Mouse (Mus musculus): ENCODE results near the gene Extl1. TPM values are rescaled to one million over a fixed set of nuclear protein-coding genes. Genes with fewer than 3 reads are reported as not detected.

Extl1 gene
- polyA plus RNA-seq, 1 experiment from 2014 or later: 1.6 TPM

DNA sequence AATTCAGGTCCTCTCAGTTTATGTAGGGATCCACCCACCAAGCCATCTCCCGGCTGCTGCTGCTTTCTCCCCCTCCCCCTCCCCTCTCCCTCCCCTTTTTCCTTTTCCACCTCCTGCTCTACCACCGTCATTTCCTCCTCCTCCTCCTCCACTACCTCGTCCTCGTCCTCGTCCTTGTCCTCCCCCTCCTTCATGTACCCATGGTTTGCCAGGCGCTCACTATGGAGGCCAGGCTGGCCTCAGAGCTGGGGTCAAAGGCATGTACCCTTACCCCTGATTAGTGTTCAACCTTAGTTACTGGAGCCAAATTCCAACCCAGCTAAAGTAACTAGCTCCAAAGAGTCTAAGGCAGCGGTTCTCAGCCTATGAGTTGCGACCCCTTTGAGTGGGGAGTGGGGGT is 55.5 kb downstream of the Extl1 start:
- Histone ChIP-seq H3K36me3 (ENCODE audit: control insufficient read depth, insufficient read depth, low read length) (no peaks in the 10 kb centered on the region), H3K4me1 (ENCODE audit: control insufficient read depth, insufficient read depth, low read length) (peaks cover 7% of the 10 kb centered on the region; the same call in 1 of the 2 replicates), H3K4me3 (ENCODE audit: low read length) (no peak overlapping the region), H3K9me3 (ENCODE audit: control insufficient read depth, low read length) (no peaks in the 10 kb centered on the region), H3K4me2 (ENCODE audit: low read depth, low read length) (peak overlapping the region; percentile 9; the same call in 1 of the 2 replicates), H3K27me3 (replicated peaks; ENCODE audit: control insufficient read depth, insufficient read depth, low read length) (no peaks in the 10 kb centered on the region), H3K27ac (ENCODE audit: low read length) (peak overlapping the region; percentile 81; the same call in 1 of the 2 replicates), H3K9ac (ENCODE audit: low read depth, low read length) (0 out of 2 replicates have a peak overlapping the region, but pooled peaks have one; percentile 47)
- 55% methylated on average over 8 of the region's 8 CpGs for WGBS
- no peak; the same call in 1 of the 2 replicates for ATAC-seq

DNA sequence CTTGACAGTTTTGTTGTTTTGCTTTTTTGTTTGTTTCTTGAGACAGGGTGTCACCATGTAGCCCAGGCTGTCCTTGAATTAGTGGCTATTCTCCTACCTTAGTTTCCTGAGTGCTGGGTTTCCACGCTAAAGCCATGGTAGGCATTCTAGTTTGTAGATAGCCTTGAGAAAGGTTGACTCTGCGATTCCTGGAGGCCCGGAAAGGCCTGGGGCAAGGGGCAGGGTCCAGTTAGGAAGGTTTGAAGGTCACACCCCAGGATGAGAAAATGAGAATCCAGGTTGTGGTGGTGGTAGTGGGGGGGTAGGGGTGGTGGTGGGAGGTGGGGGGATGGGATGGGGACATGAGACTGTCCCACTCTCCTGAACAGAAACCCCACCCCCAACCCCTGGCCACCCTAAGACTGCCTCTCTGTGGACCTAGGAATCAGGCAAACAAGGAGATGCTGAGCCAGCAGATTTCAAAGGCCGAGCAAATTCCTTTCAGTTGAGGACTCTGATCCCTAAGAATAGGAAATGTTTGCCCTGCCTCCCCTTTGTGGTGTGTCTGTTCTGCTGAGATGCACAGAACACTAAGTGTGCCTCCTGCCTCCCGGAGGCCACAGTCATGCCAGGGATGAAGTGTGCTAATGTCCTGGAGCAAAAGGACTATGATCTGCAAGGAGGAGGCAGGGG is 56.7 kb downstream of the Extl1 start:
- Histone ChIP-seq H3K36me3 (ENCODE audit: control insufficient read depth, insufficient read depth, low read length) (no peaks in the 10 kb centered on the region), H3K9me3 (ENCODE audit: control insufficient read depth, low read length) (no peaks in the 10 kb centered on the region), H3K4me3 (ENCODE audit: low read length) (no peak overlapping the region), H3K27ac (ENCODE audit: low read length) (peak overlapping the region; percentile 81), H3K9ac (ENCODE audit: low read depth, low read length) (peak overlapping the region; percentile 41), H3K27me3 (replicated peaks; ENCODE audit: control insufficient read depth, insufficient read depth, low read length) (no peaks in the 10 kb centered on the region), H3K4me1 (ENCODE audit: control insufficient read depth, insufficient read depth, low read length) (peaks cover 7% of the 10 kb centered on the region; the same call in 1 of the 2 replicates), H3K4me2 (ENCODE audit: low read depth, low read length) (no peak overlapping the region; the same call in 1 of the 2 replicates)
- 49% methylated on average over 5 of the region's 5 CpGs for WGBS
- ATAC-seq: peak; percentile 88

DNA sequence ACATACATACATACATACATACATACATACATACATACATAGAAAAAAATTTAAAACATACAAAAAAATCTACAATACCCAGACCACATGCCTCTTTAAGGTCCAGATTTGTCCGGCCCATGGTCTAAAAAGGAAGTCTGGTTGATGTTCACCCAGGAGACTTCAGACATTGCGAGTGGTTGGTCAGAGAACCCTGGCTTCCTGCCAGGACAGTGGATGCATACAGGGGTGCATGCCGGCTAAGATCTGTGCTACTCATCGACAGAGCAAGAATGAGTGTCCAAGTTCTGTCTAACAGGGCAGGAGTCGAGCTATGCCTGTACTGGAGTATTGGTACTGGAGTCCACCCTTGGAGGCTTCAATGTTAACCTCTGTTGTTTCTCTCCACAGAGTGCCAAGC is 59.0 kb downstream of the Extl1 start:
- no peak for ATAC-seq
- WGBS: 41% methylated on average over 5 of the region's 5 CpGs

DNA sequence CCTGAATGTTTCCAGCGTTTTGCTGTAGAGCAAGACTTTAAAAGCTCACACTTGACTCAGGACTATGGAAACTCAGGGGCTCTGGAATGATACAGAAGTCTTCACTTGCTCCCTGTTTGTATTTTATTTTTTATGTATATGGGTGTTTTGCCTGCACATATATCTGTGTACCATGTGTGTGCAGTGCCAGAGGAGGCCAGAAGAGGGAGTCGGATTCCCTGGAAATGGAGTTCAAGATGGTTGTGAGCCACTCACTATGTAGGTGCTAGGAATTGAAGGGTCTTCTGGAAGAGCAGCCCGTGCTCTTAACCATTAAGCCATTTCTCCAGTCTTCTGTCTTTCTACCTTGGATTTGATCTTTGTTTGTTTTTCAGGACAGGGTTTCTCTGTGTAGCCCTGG is 62.1 kb downstream of the Extl1 start:
- no peak overlapping the region for H3K4me2 ChIP-seq (ENCODE audit: low read depth, low read length)
- no peaks in the 10 kb centered on the region for H3K9me3 ChIP-seq (ENCODE audit: control insufficient read depth, low read length)
- H3K9ac ChIP-seq (ENCODE audit: low read depth, low read length): no peak overlapping the region
- H3K36me3 ChIP-seq (ENCODE audit: control insufficient read depth, insufficient read depth, low read length): no peaks in the 10 kb centered on the region
- H3K4me3 ChIP-seq (ENCODE audit: low read length): no peak overlapping the region
- ATAC-seq: no peak
- H3K4me1 ChIP-seq (ENCODE audit: control insufficient read depth, insufficient read depth, low read length): peaks cover 6% of the 10 kb centered on the region; the same call in 1 of the 2 replicates
- H3K27me3 ChIP-seq (replicated peaks; ENCODE audit: control insufficient read depth, insufficient read depth, low read length): no peaks in the 10 kb centered on the region
- WGBS: 63% methylated on average over 3 of the region's 3 CpGs
- no peak overlapping the region for H3K27ac ChIP-seq (ENCODE audit: low read length)

More for the DNA sequence above, 59.0 kb downstream of the Extl1 start:
- no peaks in the 10 kb centered on the region for H3K27me3 ChIP-seq (replicated peaks; ENCODE audit: control insufficient read depth, insufficient read depth, low read length)
- no peaks in the 10 kb centered on the region for H3K36me3 ChIP-seq (ENCODE audit: control insufficient read depth, insufficient read depth, low read length)
- H3K9me3 ChIP-seq (ENCODE audit: control insufficient read depth, low read length): no peaks in the 10 kb centered on the region
- H3K4me3 ChIP-seq (ENCODE audit: low read length): no peak overlapping the region
- H3K4me1 ChIP-seq (ENCODE audit: control insufficient read depth, insufficient read depth, low read length): peaks cover 7% of the 10 kb centered on the region; the same call in 1 of the 2 replicates
- no peak overlapping the region for H3K27ac ChIP-seq (ENCODE audit: low read length)
- H3K4me2 ChIP-seq (ENCODE audit: low read depth, low read length): no peak overlapping the region
- H3K9ac ChIP-seq (ENCODE audit: low read depth, low read length): no peak overlapping the region

DNA sequence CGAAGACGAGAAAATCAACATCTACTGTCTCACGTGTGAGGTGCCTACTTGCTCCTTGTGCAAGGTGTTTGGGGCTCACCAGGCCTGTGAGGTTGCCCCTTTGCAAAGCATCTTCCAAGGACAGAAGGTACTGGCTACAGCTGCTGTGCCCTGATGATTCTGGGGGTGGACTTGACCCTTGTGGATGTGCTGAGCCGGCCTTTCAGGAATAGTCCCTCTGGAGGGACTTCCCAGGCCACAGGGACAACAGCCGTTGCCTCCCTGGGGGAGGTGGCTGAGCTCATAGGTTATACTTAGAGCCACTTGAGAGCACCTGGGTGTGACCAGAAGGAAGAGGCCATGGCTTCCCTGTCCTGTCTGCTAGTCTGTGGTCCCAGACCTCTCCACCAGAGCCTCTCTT is 64.0 kb downstream of the Extl1 start:
- Histone ChIP-seq H3K27me3 (replicated peaks; ENCODE audit: control insufficient read depth, insufficient read depth, low read length) (no peaks in the 10 kb centered on the region), H3K4me1 (ENCODE audit: control insufficient read depth, insufficient read depth, low read length) (peaks cover 1% of the 10 kb centered on the region; the same call in 1 of the 2 replicates), H3K27ac (ENCODE audit: low read length) (no peak overlapping the region), H3K9me3 (ENCODE audit: control insufficient read depth, low read length) (no peaks in the 10 kb centered on the region), H3K36me3 (ENCODE audit: control insufficient read depth, insufficient read depth, low read length) (no peaks in the 10 kb centered on the region), H3K9ac (ENCODE audit: low read depth, low read length) (no peak overlapping the region), H3K4me3 (ENCODE audit: low read length) (no peak overlapping the region), H3K4me2 (ENCODE audit: low read depth, low read length) (no peak overlapping the region)
- no peak for ATAC-seq
- WGBS: 76% methylated on average over 5 of the region's 5 CpGs

DNA sequence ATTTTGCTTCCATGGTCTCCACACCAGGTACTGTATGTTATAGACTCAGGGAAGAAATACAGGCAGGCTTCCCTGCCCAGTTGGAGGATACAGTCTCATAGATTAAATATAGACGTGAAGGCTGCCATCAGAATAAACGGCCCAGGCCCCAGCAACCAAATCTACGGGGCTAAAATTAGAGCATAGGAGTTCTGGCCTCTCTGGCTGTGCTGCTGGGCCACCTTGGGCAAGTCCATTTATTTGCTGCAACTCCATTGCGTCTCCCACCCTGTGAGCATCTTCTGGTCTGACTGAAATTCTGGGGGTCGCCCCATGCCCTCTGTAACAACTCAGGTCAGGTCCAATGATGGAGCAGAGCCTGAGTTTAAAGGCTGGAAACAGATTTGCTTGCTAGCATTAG is 64.6 kb downstream of the Extl1 start:
- H3K27me3 ChIP-seq (replicated peaks; ENCODE audit: control insufficient read depth, insufficient read depth, low read length): no peaks in the 10 kb centered on the region
- H3K9me3 ChIP-seq (ENCODE audit: control insufficient read depth, low read length): no peaks in the 10 kb centered on the region
- H3K4me3 ChIP-seq (ENCODE audit: low read length): no peak overlapping the region
- no peak for ATAC-seq
- no peaks in the 10 kb centered on the region for H3K36me3 ChIP-seq (ENCODE audit: control insufficient read depth, insufficient read depth, low read length)
- no peak overlapping the region for H3K4me2 ChIP-seq (ENCODE audit: low read depth, low read length)
- no peak overlapping the region for H3K27ac ChIP-seq (ENCODE audit: low read length)
- WGBS: 80% methylated on average over 5 of the region's 5 CpGs
- no peaks in the 10 kb centered on the region; the same call in 1 of the 2 replicates for H3K4me1 ChIP-seq (ENCODE audit: control insufficient read depth, insufficient read depth, low read length)
- H3K9ac ChIP-seq (ENCODE audit: low read depth, low read length): no peak overlapping the region

DNA sequence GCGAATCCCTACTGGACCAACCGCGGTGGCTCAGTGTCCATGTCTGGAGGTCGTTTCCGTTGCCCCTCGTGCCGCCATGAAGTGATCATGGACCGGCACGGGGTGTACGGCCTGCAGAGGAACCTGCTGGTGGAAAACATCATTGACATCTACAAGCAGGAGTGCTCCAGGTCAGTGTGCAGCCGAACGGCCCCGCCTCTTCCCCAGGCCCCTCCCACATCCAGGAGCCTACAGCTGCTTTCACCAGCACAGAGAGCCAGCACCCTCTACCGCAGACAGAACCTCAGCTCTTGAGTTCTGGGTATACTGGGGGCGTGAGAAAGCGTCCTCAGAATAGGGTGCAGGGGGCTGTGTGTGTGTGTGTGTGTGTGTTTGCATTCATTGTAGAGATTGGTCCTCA is 67.3 kb downstream of the Extl1 start:
- no peaks in the 10 kb centered on the region for H3K36me3 ChIP-seq (ENCODE audit: control insufficient read depth, insufficient read depth, low read length)
- H3K4me2 ChIP-seq (ENCODE audit: low read depth, low read length): no peak overlapping the region
- no peak overlapping the region for H3K27ac ChIP-seq (ENCODE audit: low read length)
- H3K9me3 ChIP-seq (ENCODE audit: control insufficient read depth, low read length): no peaks in the 10 kb centered on the region
- WGBS: 47% methylated on average over 16 of the region's 16 CpGs
- H3K9ac ChIP-seq (ENCODE audit: low read depth, low read length): no peak overlapping the region
- peak; percentile 74 for ATAC-seq
- no peak overlapping the region for H3K4me3 ChIP-seq (ENCODE audit: low read length)
- H3K4me1 ChIP-seq (ENCODE audit: control insufficient read depth, insufficient read depth, low read length): no peaks in the 10 kb centered on the region; the same call in 1 of the 2 replicates
- no peaks in the 10 kb centered on the region for H3K27me3 ChIP-seq (replicated peaks; ENCODE audit: control insufficient read depth, insufficient read depth, low read length)

DNA sequence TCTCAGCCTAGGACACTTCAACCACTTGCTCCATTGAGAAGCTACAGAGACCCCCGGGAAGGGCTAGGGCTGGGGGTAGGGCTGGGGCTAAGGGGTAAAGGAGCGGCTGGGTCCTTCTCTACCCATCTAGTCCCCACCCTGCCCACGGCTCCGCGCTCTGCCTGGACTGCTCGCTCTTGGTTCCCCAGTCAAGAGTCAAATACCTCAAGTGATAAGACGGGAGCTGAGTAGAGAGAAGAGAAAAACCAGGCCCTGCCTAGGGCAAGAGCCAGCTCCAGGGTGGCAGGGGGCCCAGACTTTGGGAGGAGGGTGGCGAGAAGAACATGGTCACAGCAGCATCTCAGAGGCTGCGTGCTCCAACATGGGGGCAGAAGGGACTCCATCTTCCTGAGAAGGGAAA is 68.2 kb downstream of the Extl1 start:
- Histone ChIP-seq H3K4me2 (ENCODE audit: low read depth, low read length) (no peak overlapping the region), H3K4me1 (ENCODE audit: control insufficient read depth, insufficient read depth, low read length) (no peaks in the 10 kb centered on the region; the same call in 1 of the 2 replicates), H3K27me3 (replicated peaks; ENCODE audit: control insufficient read depth, insufficient read depth, low read length) (no peaks in the 10 kb centered on the region), H3K27ac (ENCODE audit: low read length) (no peak overlapping the region), H3K4me3 (ENCODE audit: low read length) (no peak overlapping the region), H3K36me3 (ENCODE audit: control insufficient read depth, insufficient read depth, low read length) (no peaks in the 10 kb centered on the region), H3K9ac (ENCODE audit: low read depth, low read length) (no peak overlapping the region), H3K9me3 (ENCODE audit: control insufficient read depth, low read length) (no peaks in the 10 kb centered on the region)
- 70% methylated on average over 9 of the region's 9 CpGs for WGBS
- ATAC-seq: no peak

DNA sequence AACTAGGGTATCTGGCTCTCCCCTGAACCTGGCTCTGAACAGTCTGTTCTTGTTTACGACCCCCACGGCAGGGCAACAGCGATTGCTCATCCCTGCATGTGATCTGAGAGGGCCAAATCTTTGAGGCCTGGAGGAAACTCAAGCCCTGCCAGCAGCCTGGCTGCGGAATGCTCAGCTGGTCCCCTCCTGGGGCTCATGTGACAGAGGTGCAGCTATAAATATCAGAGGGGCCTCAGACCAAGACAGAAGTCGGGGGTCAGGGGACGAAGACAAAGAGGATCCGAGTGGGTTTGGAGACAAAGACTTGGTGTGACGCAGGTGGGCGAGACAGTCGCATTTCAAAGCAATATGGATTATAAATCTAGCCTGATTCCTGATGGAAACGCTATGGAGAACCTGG is 68.8 kb downstream of the Extl1 start, which contains the start of gene Trim63:
TSS of gene Trim63 (plus strand) at position 245 of the 400 bp plus-strand sequence.
- Histone ChIP-seq H3K27me3 (replicated peaks; ENCODE audit: control insufficient read depth, insufficient read depth, low read length) (no peaks in the 10 kb centered on the region), H3K36me3 (ENCODE audit: control insufficient read depth, insufficient read depth, low read length) (no peaks in the 10 kb centered on the region), H3K4me1 (ENCODE audit: control insufficient read depth, insufficient read depth, low read length) (no peaks in the 10 kb centered on the region; the same call in 1 of the 2 replicates), H3K27ac (ENCODE audit: low read length) (no peak within 1 kb of the TSS), H3K4me2 (ENCODE audit: low read depth, low read length) (no peak within 1 kb of the TSS), H3K4me3 (ENCODE audit: low read length) (no peak within 1 kb of the TSS), H3K9ac (ENCODE audit: low read depth, low read length) (no peak within 1 kb of the TSS), H3K9me3 (ENCODE audit: control insufficient read depth, low read length) (no peaks in the 10 kb centered on the region)
- no peak for ATAC-seq
- 34% methylated on average over 11 of the region's 11 CpGs for WGBS

All from intestine, embryonic 16.5 days (tissue).